Mouse (Mus musculus) testis, adult 2 months (tissue): ENCODE measurements around the gene Fbxl3. TPM values are rescaled to one million over a fixed set of nuclear protein-coding genes. Genes with fewer than 3 reads are reported as not detected.

ENCODE experiments used
- H3K27ac ChIP-seq: fragments of 200-500 bp; 2 replicates; pipeline ENCODE4 v1.5.1; 2012; ENCODE audit warnings: low read depth, low read length; ENCODE audit not compliant: control insufficient read depth, insufficient read depth
- H3K27me3 ChIP-seq: fragments of 200-500 bp; 2 replicates; pipeline ENCODE4 v1.6.1; 2012; ENCODE audit warnings: mild to moderate bottlenecking, low read length, moderate library complexity; ENCODE audit not compliant: control insufficient read depth, insufficient read depth
- H3K36me3 ChIP-seq: fragments of 200-500 bp; 2 replicates; pipeline ENCODE4 v1.6.1; 2012; ENCODE audit warnings: mild to moderate bottlenecking, low read length; ENCODE audit not compliant: control insufficient read depth, insufficient read depth
- H3K4me1 ChIP-seq: fragments of 200-500 bp; 2 replicates; pipeline ENCODE4 v1.6.1; 2012; ENCODE audit warnings: low read length; ENCODE audit not compliant: control insufficient read depth, insufficient read depth
- H3K4me3 ChIP-seq: fragments of 200-500 bp; 2 replicates; pipeline ENCODE4 v1.5.1; 2012; ENCODE audit warnings: low read depth, mild to moderate bottlenecking, low read length, moderate library complexity, mixed read lengths; ENCODE audit not compliant: control insufficient read depth
- CTCF ChIP-seq: fragments of 200-500 bp; IDR thresholded peaks from 2 replicates; pipeline ENCODE4 v1.5.1; 2012; ENCODE audit warnings: low read depth, mild to moderate bottlenecking, inconsistent platforms, low read length, moderate library complexity; ENCODE audit not compliant: control insufficient read depth, insufficient read depth, insufficient replicate concordance
- POLR2A ChIP-seq: fragments of 200-500 bp; IDR thresholded peaks from 2 replicates; pipeline ENCODE4 v1.6.1; 2012; ENCODE audit warnings: low read depth, mild to moderate bottlenecking, inconsistent platforms, low read length, moderate library complexity; ENCODE audit not compliant: control insufficient read depth
- polyA plus RNA-seq: library from polyadenylated mRNA; depleted of rRNA; stranded (reverse); fragments of >200 nt; gene quantifications from 2 replicates; pipeline ENCODE4 v1.2.3, GENCODE M21; 2012; rRNA removed

The Fbxl3 gene
- polyA plus RNA-seq, 1 experiment: 33.2 TPM

GRCm38 (mm10) chr14:103033271-103033823 is 66.0 kb downstream of the Fbxl3 start:
- Histone ChIP-seq H3K36me3 (no peaks in the 10 kb centered on the region), H3K4me3 (no peak overlapping the region), H3K27ac (no peak overlapping the region), H3K4me1 (peaks cover 4% of the 10 kb centered on the region), H3K27me3 (no peaks in the 10 kb centered on the region)
- TF ChIP-seq POLR2A (no peak), CTCF (no peak)

Other genes starting within 250 kb of the Fbxl3 start
- 4.7 and 5.8 TPM in 2 replicates for gene Kctd12, start 116.9 kb downstream of the Fbxl3 start, polyA plus RNA-seq
- gene Acod1, start 52.6 kb downstream of the Fbxl3 start, polyA plus RNA-seq: not detected in 2 replicates
- gene Cln5, start 29.4 kb downstream of the Fbxl3 start, polyA plus RNA-seq: 2.8 and 3.2 TPM in 2 replicates
- 27.2 and 31.6 TPM in 2 replicates for gene Mycbp2, start 247.2 kb upstream of the Fbxl3 start, polyA plus RNA-seq